Mouse (Mus musculus) kidney, adult 8-10 months (tissue): ENCODE measurements around the gene Hpcal1.
"Not testable (repeated sequence)": the region's sequence is repeated elsewhere in the genome, so short reads cannot be mapped to it uniquely, and the experiment has no call there.

Source experiments
- DNase-seq, 2 experiments: peaks; one replicate each; pipeline ENCODE4 v3.0.0; 2022

The Hpcal1 gene

GRCm38 (mm10) chr12:17741637-17742364 is 51.1 kb downstream of the Hpcal1 start:
- peak; percentile 94 to 96 for DNase-seq

GRCm38 (mm10) chr12:17742571-17743321 is 52.1 kb downstream of the Hpcal1 start:
- no peak for DNase-seq

GRCm38 (mm10) chr12:17745431-17745830 is 54.8 kb downstream of the Hpcal1 start:
- DNase-seq, result no peak

- peak; percentile 96 to 98 for DNase-seq
Measured at GRCm38 (mm10) chr12:17746725-17747124, 56.1 kb downstream of the Hpcal1 start.

GRCm38 (mm10) chr12:17747191-17748154 is 56.8 kb downstream of the Hpcal1 start:
- no peak for DNase-seq

GRCm38 (mm10) chr12:17748155-17748529 is 57.5 kb downstream of the Hpcal1 start:
- no peak for DNase-seq

- no peak for DNase-seq
Measured at GRCm38 (mm10) chr12:17749784-17750183, 59.1 kb downstream of the Hpcal1 start.

- peak; percentile 79 to 84 for DNase-seq
Measured at GRCm38 (mm10) chr12:17750500-17750899, 59.8 kb downstream of the Hpcal1 start.

- no peak for DNase-seq
Measured at GRCm38 (mm10) chr12:17752828-17753227, 62.2 kb downstream of the Hpcal1 start.

GRCm38 (mm10) chr12:17754771-17755170 is 64.1 kb downstream of the Hpcal1 start:
- no peak for DNase-seq

GRCm38 (mm10) chr12:17756891-17757290 is 66.2 kb downstream of the Hpcal1 start:
- DNase-seq, result no peak

- no peak for DNase-seq
Measured at GRCm38 (mm10) chr12:17762286-17762933, 71.8 kb downstream of the Hpcal1 start.

GRCm38 (mm10) chr12:17763054-17763453 is 72.4 kb downstream of the Hpcal1 start:
- no peak for DNase-seq

GRCm38 (mm10) chr12:17764005-17764404 is 73.3 kb downstream of the Hpcal1 start:
- no peak for DNase-seq

GRCm38 (mm10) chr12:17767567-17767966 is 76.9 kb downstream of the Hpcal1 start:
- not testable (repeated sequence) for DNase-seq

GRCm38 (mm10) chr12:17769476-17770172 is 79.0 kb downstream of the Hpcal1 start:
- DNase-seq, result no peak

GRCm38 (mm10) chr12:17770538-17770937 is 79.9 kb downstream of the Hpcal1 start:
- DNase-seq, result no peak

GRCm38 (mm10) chr12:17773721-17774120 is 83.1 kb downstream of the Hpcal1 start:
- DNase-seq, result peak; percentile 56 to 75

GRCm38 (mm10) chr12:17774842-17775241 is 84.2 kb downstream of the Hpcal1 start:
- not testable (repeated sequence) for DNase-seq

GRCm38 (mm10) chr12:17778320-17778719 is 87.7 kb downstream of the Hpcal1 start:
- peak in 1 of 2 experiments; percentile 37 for DNase-seq

- DNase-seq, result no peak
Measured at GRCm38 (mm10) chr12:17779093-17779492, 88.4 kb downstream of the Hpcal1 start.

- no peak for DNase-seq
Measured at GRCm38 (mm10) chr12:17789486-17789885, 98.8 kb downstream of the Hpcal1 start.
